Mouse (Mus musculus) heart, embryonic 10.5 days (tissue): ENCODE data around the gene Icam1. TPM values are rescaled to one million over a fixed set of nuclear protein-coding genes. Genes with fewer than 3 reads are reported as not detected.

ENCODE experiments used
- DNase-seq: peaks from one replicate; pipeline ENCODE4 v3.0.0-alpha.2; 2017; ENCODE audit warnings: low spot score
- H3K27ac ChIP-seq: fragments of 300-500 bp; sonication (generic); 2 replicates; pipeline ENCODE4 v1.5.1; 2016; ENCODE audit warnings: mild to moderate bottlenecking
- H3K27me3 ChIP-seq: fragments of 300-500 bp; sonication (generic); 2 replicates; pipeline ENCODE4 v1.6.1; 2016; ENCODE audit warnings: mild to moderate bottlenecking; ENCODE audit not compliant: poor library complexity, insufficient read depth, severe bottlenecking
- H3K36me3 ChIP-seq: fragments of 300-500 bp; sonication (generic); 2 replicates; pipeline ENCODE4 v1.6.1; 2016; ENCODE audit warnings: mild to moderate bottlenecking, moderate library complexity
- H3K4me1 ChIP-seq: fragments of 300-500 bp; sonication (generic); 2 replicates; pipeline ENCODE4 v1.6.1; 2016; ENCODE audit warnings: mild to moderate bottlenecking
- H3K4me3 ChIP-seq: fragments of 300-500 bp; sonication (generic); 2 replicates; pipeline ENCODE4 v1.5.1; 2016; ENCODE audit warnings: mild to moderate bottlenecking, moderate library complexity
- H3K9me3 ChIP-seq: fragments of 300-500 bp; sonication (generic); 2 replicates; pipeline ENCODE4 v1.6.1; 2016; ENCODE audit warnings: mild to moderate bottlenecking, moderate library complexity
- WGBS: fragments of 180-500 bp; shearing (Covaris S2); methylation state at CpG from one replicate; pipeline ENCODE4 v1.1.7; 2016; 5-methylcytosine and 5-hydroxymethylcytosine counted together
- microRNA counts: library from miRNA; unstranded; fragments of <30 nt; microRNA quantifications from one replicate; lab custom pipeline; 2017
- microRNA-seq: library from miRNA; unstranded; fragments of <30 nt; microRNA quantifications from one replicate; pipeline ENCODE4, GENCODE M21; 2017
- polyA plus RNA-seq: library from polyadenylated mRNA; unstranded; fragments of >200 nt; fragmentation: Nextera tagmentation; extraction: Ambion mirVana; gene quantifications from 2 replicates; pipeline ENCODE4 v1.2.1, GENCODE M21; 2016

Gene Icam1
- polyA plus RNA-seq, 1 experiment from 2014 or later = 9.7 TPM

- Histone ChIP-seq H3K27ac (no peak overlapping the region), H3K9me3 (no peaks in the 10 kb centered on the region), H3K4me1 (peaks cover 7% of the 10 kb centered on the region; the same call in 1 of the 2 replicates), H3K4me3 (no peak overlapping the region), H3K36me3 (no peaks in the 10 kb centered on the region), H3K27me3 (peaks cover 15% of the 10 kb centered on the region)
- WGBS = 74% methylated on average over 3 of the region's 3 CpGs
- no peak for DNase-seq
Measured at GRCm38 (mm10) chr9:21045235-21045634, 29.4 kb downstream of the Icam1 start.

GRCm38 (mm10) chr9:21051578-21051977 lies 35.8 kb downstream of the Icam1 start:
- no peak overlapping the region for H3K4me3 ChIP-seq
- no peaks in the 10 kb centered on the region for H3K36me3 ChIP-seq
- H3K27me3 ChIP-seq = peaks cover 23% of the 10 kb centered on the region
- DNase-seq = no peak
- H3K4me1 ChIP-seq = peaks cover 4% of the 10 kb centered on the region
- no peaks in the 10 kb centered on the region for H3K9me3 ChIP-seq
- 60% methylated on average over 10 of the region's 10 CpGs for whole genome bisulfite sequencing
- H3K27ac ChIP-seq = no peak overlapping the region

- Histone ChIP-seq H3K4me1 (no peaks in the 10 kb centered on the region), H3K36me3 (peaks cover 51% of the 10 kb centered on the region), H3K4me3 (no peak overlapping the region), H3K27me3 (no peaks in the 10 kb centered on the region), H3K27ac (no peak overlapping the region), H3K9me3 (no peaks in the 10 kb centered on the region)
- WGBS = 95% methylated on average over 2 of the region's 2 CpGs
- DNase-seq = no peak
Measured at GRCm38 (mm10) chr9:21062928-21063327, 47.1 kb downstream of the Icam1 start.

- Histone ChIP-seq H3K9me3 (no peaks in the 10 kb centered on the region), H3K4me3 (no peak within 1 kb of the TSS), H3K4me1 (peaks cover 3% of the 10 kb centered on the region), H3K36me3 (peaks cover 70% of the 10 kb centered on the region), H3K27ac (no peak within 1 kb of the TSS), H3K27me3 (no peaks in the 10 kb centered on the region)
- WGBS = 73% methylated on average over 27 of the region's 27 CpGs
- no peak for DNase-seq
Measured at GRCm38 (mm10) chr9:21067006-21067684, 51.4 kb downstream of the Icam1 start, which contains the start of gene Zglp1. Gene Zglp1 (minus strand): TSS chr9:21067093.

- DNase-seq = no peak
- Histone ChIP-seq H3K9me3 (no peaks in the 10 kb centered on the region), H3K4me1 (peaks cover 15% of the 10 kb centered on the region), H3K36me3 (peaks cover 64% of the 10 kb centered on the region), H3K27me3 (no peaks in the 10 kb centered on the region), H3K27ac (peak overlapping the region; percentile 93), H3K4me3 (peak overlapping the region; percentile 88)
- WGBS = 13% methylated on average over 4 of the region's 4 CpGs
Measured at GRCm38 (mm10) chr9:21072641-21073040, 56.9 kb downstream of the Icam1 start.

- Histone ChIP-seq H3K9me3 (no peaks in the 10 kb centered on the region), H3K27me3 (no peaks in the 10 kb centered on the region), H3K36me3 (peaks cover 64% of the 10 kb centered on the region), H3K4me1 (peaks cover 15% of the 10 kb centered on the region), H3K4me3 (peak within 1 kb of the TSS; percentile 88), H3K27ac (peak within 1 kb of the TSS; percentile 93)
- 3% methylated on average over 58 of the region's 58 CpGs for whole genome bisulfite sequencing
- DNase-seq = peak; percentile 96
Measured at GRCm38 (mm10) chr9:21073044-21073840, 57.5 kb downstream of the Icam1 start, which contains the start of the genes Gm49373 and Fdx1l. Gene Gm49373 (minus strand): TSS chr9:21073096. Gene Fdx1l (minus strand): TSS chr9:21073614.

- DNase-seq = no peak
- H3K36me3 ChIP-seq = peaks cover 72% of the 10 kb centered on the region
- no peak overlapping the region for H3K4me3 ChIP-seq
- no peak overlapping the region for H3K27ac ChIP-seq
- peaks cover 15% of the 10 kb centered on the region for H3K4me1 ChIP-seq
- H3K27me3 ChIP-seq = no peaks in the 10 kb centered on the region
- no peaks in the 10 kb centered on the region for H3K9me3 ChIP-seq
- 78% methylated on average over 1 of the region's 1 CpGs for WGBS
Measured at GRCm38 (mm10) chr9:21074173-21074572, 58.4 kb downstream of the Icam1 start.

- no peaks in the 10 kb centered on the region for H3K27me3 ChIP-seq
- no peak overlapping the region for H3K27ac ChIP-seq
- H3K4me3 ChIP-seq = no peak overlapping the region
- 91% methylated on average over 3 of the region's 3 CpGs for whole genome bisulfite sequencing
- H3K4me1 ChIP-seq = peaks cover 18% of the 10 kb centered on the region
- H3K9me3 ChIP-seq = no peaks in the 10 kb centered on the region
- DNase-seq = no peak
- H3K36me3 ChIP-seq = peaks cover 78% of the 10 kb centered on the region
Measured at GRCm38 (mm10) chr9:21075625-21076024, 59.8 kb downstream of the Icam1 start.

MicroRNA genes within 50 kb of the gene (microRNA counts, 519-probe panel; counts per million panel counts)
- microRNA mmu-miR-1900 (lab: Ali Mortazavi, UCI) = 4,990 counts per million, percentile 37 among the panel's probes with 10 or more counts

Small RNAs within 50 kb of the gene (microRNA-seq; reads per million reads assigned to microRNA genes)
- gene Mir1900 (not detected), gene Mir7082 (2.5 reads per million, percentile 2 among the genes with 10 or more reads in this experiment)

Other genes starting within 250 kb of the Icam1 start
- 0.06 and 0.11 TPM in 2 replicates for gene Col5a3, start 200.9 kb upstream of the Icam1 start, polyA plus RNA-seq
- gene Rdh8, start 197.5 kb upstream of the Icam1 start, polyA plus RNA-seq = not detected in 2 replicates
- gene A230050P20Rik, start 147.3 kb upstream of the Icam1 start, polyA plus RNA-seq = 2.5 and 3.0 TPM in 2 replicates
- 3.5 and 7.2 TPM in 2 replicates for gene Angptl6, start 136.3 kb upstream of the Icam1 start, polyA plus RNA-seq
- 66.0 and 95.8 TPM in 2 replicates for gene Ppan, start 127.8 kb upstream of the Icam1 start, polyA plus RNA-seq
- gene Eif3g, start 117.4 kb upstream of the Icam1 start, polyA plus RNA-seq = 327 and 389 TPM in 2 replicates
- gene Dnmt1, start 56.1 kb upstream of the Icam1 start, polyA plus RNA-seq = 105 and 110 TPM in 2 replicates
- 25.1 and 34.6 TPM in 2 replicates for gene S1pr2, start 39.2 kb upstream of the Icam1 start, polyA plus RNA-seq
- 157 and 162 TPM in 2 replicates for gene Mrpl4, start 13.2 kb upstream of the Icam1 start, polyA plus RNA-seq
- 15.2 and 19.9 TPM in 2 replicates for gene Icam4, start 13.4 kb downstream of the Icam1 start, polyA plus RNA-seq
- gene Icam5, start 16.1 kb downstream of the Icam1 start, polyA plus RNA-seq = 0.06 and 0.09 TPM in 2 replicates
- gene Zglp1, start 51.1 kb downstream of the Icam1 start, polyA plus RNA-seq = 1.0 and 1.9 TPM in 2 replicates
- 0.25 and 0.79 TPM in 2 replicates for gene Gm49373, start 57.1 kb downstream of the Icam1 start, polyA plus RNA-seq
- gene Fdx1l, start 57.6 kb downstream of the Icam1 start, polyA plus RNA-seq = 64.6 and 79.5 TPM in 2 replicates
- gene Gm38431, start 76.0 kb downstream of the Icam1 start, polyA plus RNA-seq = 3.2 and 3.4 TPM in 2 replicates
- gene Raver1, start 76.0 kb downstream of the Icam1 start, polyA plus RNA-seq = 76.7 and 83.9 TPM in 2 replicates
- gene Tyk2, start 115.3 kb downstream of the Icam1 start, polyA plus RNA-seq = 12.6 and 16.5 TPM in 2 replicates
- 286 and 333 TPM in 2 replicates for gene Cdc37, start 134.0 kb downstream of the Icam1 start, polyA plus RNA-seq
- gene Pde4a, start 149.7 kb downstream of the Icam1 start, polyA plus RNA-seq = 7.5 and 9.0 TPM in 2 replicates
- gene Keap1, start 223.4 kb downstream of the Icam1 start, polyA plus RNA-seq = 51.4 and 52.4 TPM in 2 replicates
- gene S1pr5, start 232.5 kb downstream of the Icam1 start, polyA plus RNA-seq = 0.46 and 0.47 TPM in 2 replicates
- gene Atg4d, start 249.3 kb downstream of the Icam1 start, polyA plus RNA-seq = 50.6 and 57.9 TPM in 2 replicates